Mouse (Mus musculus) kidney, embryonic 15.5 days (tissue): ENCODE data around the gene Hif3a. TPM values are rescaled to one million over a fixed set of nuclear protein-coding genes. Genes with fewer than 3 reads are reported as not detected.

Experiments used
- ATAC-seq: fragments of 200-750 bp; cut with Nextera tagmentation; replicated peaks from 2 replicates; pipeline ENCODE4 v1.8.0; 2017; ENCODE audit warnings: moderate TSS enrichment; ENCODE audit not compliant: low FRiP score
- H3K27ac ChIP-seq: fragments of 300-500 bp; sonication (generic); 2 replicates; pipeline ENCODE4 v1.5.1; 2015; ENCODE audit warnings: mild to moderate bottlenecking, inconsistent platforms
- H3K27me3 ChIP-seq: fragments of 300-500 bp; sonication (generic); 2 replicates; pipeline ENCODE4 v1.6.1; 2015; ENCODE audit warnings: inconsistent platforms
- H3K36me3 ChIP-seq: fragments of 300-500 bp; sonication (generic); 2 replicates; pipeline ENCODE4 v1.6.1; 2015; ENCODE audit warnings: inconsistent platforms
- H3K4me1 ChIP-seq: fragments of 300-500 bp; sonication (generic); 2 replicates; pipeline ENCODE4 v1.6.1; 2015; ENCODE audit warnings: inconsistent platforms
- H3K4me2 ChIP-seq: fragments of 300-500 bp; sonication (generic); 2 replicates; pipeline ENCODE4 v1.6.1; 2015; ENCODE audit warnings: moderate library complexity, mild to moderate bottlenecking, inconsistent platforms
- H3K4me3 ChIP-seq: fragments of 300-500 bp; sonication (generic); replicated peaks from 2 replicates; pipeline ENCODE4 v1.5.1; 2015; ENCODE audit warnings: mild to moderate bottlenecking, inconsistent platforms
- H3K9ac ChIP-seq: fragments of 300-500 bp; sonication (generic); 2 replicates; pipeline ENCODE4 v1.6.1; 2015; ENCODE audit warnings: mild to moderate bottlenecking, inconsistent platforms
- H3K9me3 ChIP-seq: fragments of 300-500 bp; sonication (generic); replicated peaks from 2 replicates; pipeline ENCODE4 v1.6.1; 2016; ENCODE audit warnings: inconsistent platforms
- WGBS: fragments of 180-500 bp; shearing (Covaris S2); methylation state at CpG from one replicate; pipeline ENCODE4 v1.1.7; 2015; ENCODE audit warnings: mixed read lengths; 5-methylcytosine and 5-hydroxymethylcytosine counted together
- polyA plus RNA-seq: library from polyadenylated mRNA; unstranded; fragments of >200 nt; fragmentation: Nextera tagmentation; extraction: Ambion mirVana; gene quantifications from 2 replicates; pipeline ENCODE4 v1.2.1, GENCODE M21; 2015

The Hif3a gene
- polyA plus RNA-seq, 1 experiment from 2014 or later, result 22.5 TPM

GRCm38 (mm10) chr7:17066412-17066811, 4.2 kb upstream of the Hif3a start:
- no peak overlapping the region for H3K27ac ChIP-seq
- no peak overlapping the region for H3K9ac ChIP-seq
- 7% methylated on average over 2 of the region's 2 CpGs for WGBS
- no peaks in the 10 kb centered on the region for H3K9me3 ChIP-seq
- H3K4me3 ChIP-seq, result no peak overlapping the region
- no peak for ATAC-seq
- peaks cover 3% of the 10 kb centered on the region; the same call in 1 of the 2 replicates for H3K27me3 ChIP-seq
- H3K4me2 ChIP-seq, result no peak overlapping the region
- no peaks in the 10 kb centered on the region for H3K36me3 ChIP-seq
- H3K4me1 ChIP-seq, result peaks cover 16% of the 10 kb centered on the region

- H3K36me3 ChIP-seq, result no peaks in the 10 kb centered on the region
- H3K4me3 ChIP-seq, result no peak overlapping the region
Observed at GRCm38 (mm10) chr7:17065620-17066019, 3.4 kb upstream of the Hif3a start.

GRCm38 (mm10) chr7:17062845-17063244, 618 bp upstream of the Hif3a start:
- peaks cover 52% of the 10 kb centered on the region for H3K4me1 ChIP-seq
- whole genome bisulfite sequencing, result 9% methylated on average over 11 of the region's 11 CpGs

More at GRCm38 (mm10) chr7:17065620-17066019, 3.4 kb upstream of the Hif3a start:
- peaks cover 24% of the 10 kb centered on the region for H3K4me1 ChIP-seq
- no peak overlapping the region for H3K4me2 ChIP-seq
- peak overlapping the region; percentile 13; the same call in 1 of the 2 replicates for H3K27ac ChIP-seq
- H3K9ac ChIP-seq, result no peak overlapping the region
- peaks cover 3% of the 10 kb centered on the region; the same call in 1 of the 2 replicates for H3K27me3 ChIP-seq
- H3K9me3 ChIP-seq, result no peaks in the 10 kb centered on the region
- 75% methylated on average over 9 of the region's 9 CpGs for WGBS
- ATAC-seq, result no peak

GRCm38 (mm10) chr7:17060782-17061605, 1.2 kb downstream of the Hif3a start:
- no peak for ATAC-seq
- peaks cover 70% of the 10 kb centered on the region for H3K4me1 ChIP-seq
- H3K9me3 ChIP-seq, result no peaks in the 10 kb centered on the region
- 73% methylated on average over 22 of the region's 22 CpGs for WGBS
- H3K36me3 ChIP-seq, result no peaks in the 10 kb centered on the region
- H3K4me2 ChIP-seq, result peak overlapping the region; percentile 87
- H3K9ac ChIP-seq, result peak overlapping the region; percentile 27; the same call in 1 of the 2 replicates
- peak overlapping the region; percentile 54 for H3K4me3 ChIP-seq
- H3K27ac ChIP-seq, result peak overlapping the region; percentile 98
- H3K27me3 ChIP-seq, result no peaks in the 10 kb centered on the region

More at GRCm38 (mm10) chr7:17062845-17063244, 618 bp upstream of the Hif3a start:
- peak; percentile 16; the same call in 1 of the 2 replicates for ATAC-seq
- H3K4me3 ChIP-seq, result peak overlapping the region; percentile 54
- peak overlapping the region; percentile 41; the same call in 1 of the 2 replicates for H3K9ac ChIP-seq
- no peaks in the 10 kb centered on the region for H3K36me3 ChIP-seq
- no peaks in the 10 kb centered on the region for H3K27me3 ChIP-seq
- H3K4me2 ChIP-seq, result peak overlapping the region; percentile 87
- H3K9me3 ChIP-seq, result no peaks in the 10 kb centered on the region
- peak overlapping the region; percentile 98 for H3K27ac ChIP-seq

- 34% methylated on average over 9 of the region's 9 CpGs for WGBS
- H3K9me3 ChIP-seq, result no peaks in the 10 kb centered on the region
- H3K4me3 ChIP-seq, result peak overlapping the region; percentile 54
- peak overlapping the region; percentile 87 for H3K4me2 ChIP-seq
- H3K4me1 ChIP-seq, result peaks cover 76% of the 10 kb centered on the region
- peak overlapping the region; percentile 98 for H3K27ac ChIP-seq
- no peaks in the 10 kb centered on the region for H3K36me3 ChIP-seq
- H3K9ac ChIP-seq, result peak overlapping the region; percentile 27; the same call in 1 of the 2 replicates
- no peaks in the 10 kb centered on the region for H3K27me3 ChIP-seq
- peak; percentile 31 for ATAC-seq
Observed at GRCm38 (mm10) chr7:17060031-17060781, 2.0 kb downstream of the Hif3a start.

GRCm38 (mm10) chr7:17059463-17059844, 2.8 kb downstream of the Hif3a start:
- no peaks in the 10 kb centered on the region for H3K27me3 ChIP-seq
- H3K4me2 ChIP-seq, result peak overlapping the region; percentile 87
- WGBS, result 73% methylated on average over 3 of the region's 3 CpGs
- peak overlapping the region; percentile 54 for H3K4me3 ChIP-seq
- no peaks in the 10 kb centered on the region for H3K9me3 ChIP-seq
- H3K36me3 ChIP-seq, result peaks cover 6% of the 10 kb centered on the region
- peaks cover 79% of the 10 kb centered on the region for H3K4me1 ChIP-seq
- H3K9ac ChIP-seq, result 0 out of 2 replicates have a peak overlapping the region, but pooled peaks have one; percentile 4
- peak overlapping the region; percentile 98 for H3K27ac ChIP-seq
- ATAC-seq, result no peak

- 44% methylated on average over 8 of the region's 8 CpGs for WGBS
- 0 out of 2 replicates have a peak, but pooled peaks have one; percentile 0 for ATAC-seq
- Histone ChIP-seq H3K27me3 (no peaks in the 10 kb centered on the region), H3K27ac (peak overlapping the region; percentile 98), H3K36me3 (peaks cover 12% of the 10 kb centered on the region), H3K4me2 (peak overlapping the region; percentile 87), H3K9ac (peak overlapping the region; percentile 31; the same call in 1 of the 2 replicates), H3K4me3 (peak overlapping the region; percentile 54), H3K9me3 (no peaks in the 10 kb centered on the region), H3K4me1 (peaks cover 79% of the 10 kb centered on the region)
Observed at GRCm38 (mm10) chr7:17058816-17059462, 3.3 kb downstream of the Hif3a start.

GRCm38 (mm10) chr7:17058071-17058689, 4.0 kb downstream of the Hif3a start:
- Histone ChIP-seq H3K4me3 (peak overlapping the region; percentile 21), H3K9ac (peak overlapping the region; percentile 31), H3K36me3 (peaks cover 19% of the 10 kb centered on the region), H3K4me2 (peak overlapping the region; percentile 87), H3K4me1 (peaks cover 76% of the 10 kb centered on the region), H3K27me3 (no peaks in the 10 kb centered on the region), H3K9me3 (no peaks in the 10 kb centered on the region), H3K27ac (peak overlapping the region; percentile 98)
- 2% methylated on average over 16 of the region's 16 CpGs for WGBS
- peak; percentile 85 for ATAC-seq

- Histone ChIP-seq H3K27me3 (no peaks in the 10 kb centered on the region), H3K4me1 (peaks cover 67% of the 10 kb centered on the region), H3K9me3 (no peaks in the 10 kb centered on the region), H3K4me3 (peak overlapping the region; percentile 54), H3K36me3 (peaks cover 22% of the 10 kb centered on the region), H3K9ac (peak overlapping the region; percentile 54), H3K4me2 (peak overlapping the region; percentile 92), H3K27ac (peak overlapping the region; percentile 98)
- ATAC-seq, result peak; percentile 16; the same call in 1 of the 2 replicates
- WGBS, result 29% methylated on average over 14 of the region's 14 CpGs
Observed at GRCm38 (mm10) chr7:17056601-17057523, 5.4 kb downstream of the Hif3a start.

GRCm38 (mm10) chr7:17056081-17056581, 6.1 kb downstream of the Hif3a start:
- peak; percentile 83 for ATAC-seq
- peak overlapping the region; percentile 92 for H3K4me2 ChIP-seq
- H3K9me3 ChIP-seq, result no peaks in the 10 kb centered on the region
- H3K36me3 ChIP-seq, result peaks cover 22% of the 10 kb centered on the region
- peak overlapping the region; percentile 54 for H3K9ac ChIP-seq
- under 1% methylated on average over 42 of the region's 42 CpGs for WGBS
- peak overlapping the region; percentile 98 for H3K27ac ChIP-seq
- peaks cover 60% of the 10 kb centered on the region for H3K4me1 ChIP-seq
- no peaks in the 10 kb centered on the region for H3K27me3 ChIP-seq
- H3K4me3 ChIP-seq, result peak overlapping the region; percentile 54
